Mouse (Mus musculus): ENCODE data around the gene Cnot6. TPM values are rescaled to one million over a fixed set of nuclear protein-coding genes. Genes with fewer than 3 reads are reported as not detected.

The Cnot6 gene
- polyA plus RNA-seq, 1 experiment from 2014 or later: 39.0 TPM

DNA sequence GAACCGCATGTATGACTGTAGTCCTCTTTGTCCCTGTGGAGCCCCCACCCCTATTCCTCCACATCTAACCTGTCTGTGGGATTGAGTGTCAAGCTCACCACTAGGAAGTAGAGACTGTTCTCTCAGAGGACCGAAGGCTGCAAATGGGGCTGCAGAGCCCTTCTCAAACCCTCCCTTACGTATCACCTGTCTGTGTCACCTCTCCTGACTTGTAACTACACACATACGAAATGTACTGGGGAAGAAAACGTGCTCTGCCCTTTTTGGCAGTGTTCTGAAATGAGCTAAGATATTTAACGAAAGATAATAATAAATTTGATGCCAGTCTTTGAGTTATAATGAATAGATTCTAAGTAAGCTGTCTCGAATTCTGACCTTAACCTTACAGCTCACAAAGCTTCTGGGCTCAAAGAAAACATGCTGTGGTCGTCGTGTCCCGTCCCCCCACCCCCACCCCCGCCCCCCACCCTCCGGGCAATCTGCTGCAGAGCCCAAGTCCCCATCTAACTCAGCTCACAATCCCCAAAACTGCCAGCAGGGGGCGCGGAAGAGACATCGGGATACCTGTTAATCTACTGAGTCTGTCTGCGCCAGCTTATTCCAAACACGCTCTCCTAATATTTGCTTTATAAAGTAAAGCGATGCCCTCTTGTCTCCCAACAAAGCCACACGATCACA, 60.0 kb downstream of the Cnot6 start:
- H3K27me3 ChIP-seq (ENCODE audit: control insufficient read depth, insufficient read depth, low read depth, low read length): no peaks in the 10 kb centered on the region
- no peaks in the 10 kb centered on the region for H3K36me3 ChIP-seq (ENCODE audit: control insufficient read depth, insufficient read depth, low read length)
- no peaks in the 10 kb centered on the region for H3K9me3 ChIP-seq (replicated peaks; ENCODE audit: control insufficient read depth, low read length, poor library complexity, severe bottlenecking)
- no peak overlapping the region for H3K4me3 ChIP-seq (ENCODE audit: low read depth, low read length)
- peaks cover 3% of the 10 kb centered on the region for H3K4me1 ChIP-seq (ENCODE audit: control insufficient read depth, insufficient read depth, low read length)
- WGBS: 24% methylated on average over 19 of the region's 19 CpGs
- peak overlapping the region; percentile 41 for H3K4me2 ChIP-seq (ENCODE audit: low read length)
- peak; percentile 59 for ATAC-seq
- H3K27ac ChIP-seq (ENCODE audit: low read length): no peak overlapping the region
- no peak overlapping the region for H3K9ac ChIP-seq (ENCODE audit: low read depth, low read length)

DNA sequence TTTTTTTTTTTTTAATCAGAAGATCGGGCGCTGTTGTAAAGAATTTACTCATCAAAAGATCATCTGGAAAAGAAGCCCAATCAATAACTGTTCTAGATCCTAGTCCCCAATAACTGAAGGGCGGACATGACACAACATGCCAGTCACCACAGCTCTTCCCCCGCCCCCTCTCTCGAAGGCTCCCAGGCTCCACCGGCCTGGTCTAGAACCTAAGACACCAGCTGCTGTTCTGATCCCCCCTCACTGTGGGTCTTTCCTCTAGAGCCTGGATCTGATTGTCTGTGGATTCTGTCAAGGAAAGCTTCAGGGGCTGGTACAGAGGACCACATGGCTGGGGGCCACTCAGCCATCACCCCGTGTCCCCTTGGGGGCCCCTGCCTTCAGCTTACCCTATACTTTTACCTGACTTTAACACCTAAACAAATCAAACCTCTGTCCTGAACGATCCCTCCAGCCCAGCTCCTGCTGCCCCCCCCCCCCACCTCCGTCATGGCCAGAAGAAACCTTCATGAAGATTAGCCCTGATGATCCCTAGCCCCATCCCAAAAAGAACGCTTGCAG, 60.7 kb downstream of the Cnot6 start:
- ATAC-seq: 0 out of 2 replicates have a peak, but pooled peaks have one; percentile 1
- Histone ChIP-seq H3K4me1 (ENCODE audit: control insufficient read depth, insufficient read depth, low read length) (peaks cover 3% of the 10 kb centered on the region), H3K9ac (ENCODE audit: low read depth, low read length) (no peak overlapping the region), H3K36me3 (ENCODE audit: control insufficient read depth, insufficient read depth, low read length) (no peaks in the 10 kb centered on the region), H3K9me3 (replicated peaks; ENCODE audit: control insufficient read depth, low read length, poor library complexity, severe bottlenecking) (no peaks in the 10 kb centered on the region), H3K4me2 (ENCODE audit: low read length) (no peak overlapping the region), H3K4me3 (ENCODE audit: low read depth, low read length) (no peak overlapping the region), H3K27me3 (ENCODE audit: control insufficient read depth, insufficient read depth, low read depth, low read length) (no peaks in the 10 kb centered on the region), H3K27ac (ENCODE audit: low read length) (no peak overlapping the region)
- 85% methylated on average over 10 of the region's 10 CpGs for WGBS

DNA sequence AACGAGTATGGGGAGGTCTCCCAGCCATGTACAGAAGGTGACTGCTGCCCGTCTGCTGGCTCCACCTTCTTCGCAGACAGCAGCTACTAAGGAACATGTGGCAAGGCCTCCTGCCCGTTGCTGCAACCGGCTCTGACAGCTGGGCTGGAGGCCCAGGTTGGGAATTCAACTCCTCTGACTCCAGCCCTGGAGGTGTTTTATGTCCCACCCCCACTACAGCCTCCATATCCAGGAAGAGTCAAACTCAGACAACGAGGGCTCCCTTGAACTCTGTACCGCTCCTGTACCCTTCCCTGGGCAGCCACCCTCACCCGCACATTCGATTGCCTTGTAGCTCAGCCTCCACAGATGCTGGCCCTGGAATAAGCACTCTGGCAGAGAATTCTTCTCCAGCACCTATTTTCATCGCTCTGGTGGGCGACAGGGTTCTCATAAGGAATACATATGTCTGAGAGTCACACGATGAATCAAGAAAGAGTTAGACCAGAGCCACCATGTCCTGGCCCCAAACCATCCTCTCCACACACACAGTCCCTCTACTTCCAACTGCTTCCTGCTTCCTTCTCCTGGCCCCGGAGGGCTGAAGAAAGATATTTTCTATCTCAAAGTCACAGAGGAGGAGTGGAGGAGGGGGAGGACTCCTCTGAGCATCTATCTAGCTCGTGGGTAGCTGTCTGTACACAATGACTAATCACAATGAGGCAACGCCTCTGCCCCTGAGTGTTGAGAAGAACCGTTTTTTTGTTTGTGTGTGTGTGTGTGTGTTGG, 61.3 kb downstream of the Cnot6 start:
- WGBS: 78% methylated on average over 16 of the region's 16 CpGs
- H3K4me3 ChIP-seq (ENCODE audit: low read depth, low read length): no peak overlapping the region
- no peak for ATAC-seq

DNA sequence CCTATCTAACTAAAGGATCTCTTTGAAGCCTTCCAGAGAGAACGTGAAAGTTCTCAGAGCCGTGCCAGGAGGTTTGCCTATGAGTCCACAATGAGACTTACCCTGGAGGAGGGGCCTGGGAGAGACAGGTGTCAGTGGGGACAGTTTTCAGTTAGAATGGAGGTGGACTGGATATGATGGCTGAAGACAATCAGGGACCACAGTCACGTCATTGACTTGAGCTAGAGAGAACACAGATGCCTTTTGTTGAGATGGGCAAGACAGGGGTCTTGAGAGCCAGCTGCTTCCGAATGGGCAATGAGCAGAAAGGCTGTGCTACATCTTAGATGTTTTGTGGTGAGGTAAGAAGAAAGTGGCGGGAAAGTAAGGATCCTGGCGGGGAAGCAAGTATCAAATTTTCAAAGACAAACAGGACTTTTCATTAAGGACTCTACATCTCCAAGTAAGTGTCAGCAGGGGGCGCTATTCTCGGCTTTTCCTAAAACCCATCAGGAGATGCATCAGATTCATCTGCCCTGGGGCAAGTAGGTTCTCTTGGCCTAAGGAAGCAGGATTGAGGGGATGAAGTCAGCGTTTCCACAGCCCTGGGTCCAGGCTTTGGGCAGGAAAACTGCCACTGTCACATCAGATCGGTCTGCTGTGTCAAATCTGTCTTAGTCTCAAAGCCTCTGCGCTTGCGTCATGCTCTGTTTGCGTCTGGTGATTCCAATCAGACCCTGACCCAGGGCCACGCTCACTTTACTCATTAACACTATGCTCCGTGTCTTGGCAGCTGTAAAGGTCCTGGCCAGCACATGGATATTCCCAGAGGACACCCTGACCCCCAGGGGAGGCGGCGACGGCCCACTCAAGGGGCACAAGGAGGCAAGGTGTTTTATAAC, 62.2 kb downstream of the Cnot6 start:
- no peaks in the 10 kb centered on the region for H3K27me3 ChIP-seq (ENCODE audit: control insufficient read depth, insufficient read depth, low read depth, low read length)
- WGBS: 65% methylated on average over 18 of the region's 18 CpGs
- no peak overlapping the region for H3K9ac ChIP-seq (ENCODE audit: low read depth, low read length)
- H3K4me2 ChIP-seq (ENCODE audit: low read length): no peak overlapping the region
- no peak overlapping the region for H3K27ac ChIP-seq (ENCODE audit: low read length)
- no peaks in the 10 kb centered on the region for H3K9me3 ChIP-seq (replicated peaks; ENCODE audit: control insufficient read depth, low read length, poor library complexity, severe bottlenecking)
- H3K4me3 ChIP-seq (ENCODE audit: low read depth, low read length): no peak overlapping the region
- no peaks in the 10 kb centered on the region for H3K36me3 ChIP-seq (ENCODE audit: control insufficient read depth, insufficient read depth, low read length)
- peaks cover 3% of the 10 kb centered on the region for H3K4me1 ChIP-seq (ENCODE audit: control insufficient read depth, insufficient read depth, low read length)
- no peak for ATAC-seq

More for the DNA sequence above, 61.3 kb downstream of the Cnot6 start:
- H3K36me3 ChIP-seq (ENCODE audit: control insufficient read depth, insufficient read depth, low read length): no peaks in the 10 kb centered on the region
- peaks cover 3% of the 10 kb centered on the region for H3K4me1 ChIP-seq (ENCODE audit: control insufficient read depth, insufficient read depth, low read length)
- no peaks in the 10 kb centered on the region for H3K27me3 ChIP-seq (ENCODE audit: control insufficient read depth, insufficient read depth, low read depth, low read length)
- H3K27ac ChIP-seq (ENCODE audit: low read length): no peak overlapping the region
- H3K4me2 ChIP-seq (ENCODE audit: low read length): no peak overlapping the region
- no peak overlapping the region for H3K9ac ChIP-seq (ENCODE audit: low read depth, low read length)
- H3K9me3 ChIP-seq (replicated peaks; ENCODE audit: control insufficient read depth, low read length, poor library complexity, severe bottlenecking): no peaks in the 10 kb centered on the region

DNA sequence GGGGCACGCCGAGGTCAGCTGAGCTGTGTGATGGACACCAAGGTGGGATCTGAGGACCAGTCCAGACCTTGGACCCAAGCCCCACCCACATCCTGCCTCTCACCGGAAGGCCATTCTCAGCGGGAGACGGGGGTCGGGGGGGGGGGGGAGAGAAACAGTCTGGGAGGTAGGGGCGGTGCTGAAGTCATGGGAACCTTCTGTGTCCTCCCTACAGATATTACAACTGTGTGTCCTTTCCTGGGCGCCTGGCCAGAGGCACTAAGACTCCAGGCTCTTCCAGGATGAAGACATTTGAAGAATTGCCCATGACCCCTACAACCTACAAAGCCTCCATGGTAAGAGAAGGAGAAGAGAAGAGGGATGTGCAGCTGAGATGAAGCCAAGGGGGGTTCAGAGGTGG, 66.8 kb downstream of the Cnot6 start:
- WGBS: 77% methylated on average over 8 of the region's 8 CpGs
- no peaks in the 10 kb centered on the region for H3K4me1 ChIP-seq (ENCODE audit: control insufficient read depth, insufficient read depth, low read length)
- ATAC-seq: no peak
- no peak overlapping the region for H3K27ac ChIP-seq (ENCODE audit: low read length)
- no peaks in the 10 kb centered on the region for H3K27me3 ChIP-seq (ENCODE audit: control insufficient read depth, insufficient read depth, low read depth, low read length)
- H3K9ac ChIP-seq (ENCODE audit: low read depth, low read length): no peak overlapping the region
- no peaks in the 10 kb centered on the region for H3K36me3 ChIP-seq (ENCODE audit: control insufficient read depth, insufficient read depth, low read length)
- H3K4me3 ChIP-seq (ENCODE audit: low read depth, low read length): no peak overlapping the region
- H3K4me2 ChIP-seq (ENCODE audit: low read length): no peak overlapping the region
- H3K9me3 ChIP-seq (replicated peaks; ENCODE audit: control insufficient read depth, low read length, poor library complexity, severe bottlenecking): no peaks in the 10 kb centered on the region

DNA sequence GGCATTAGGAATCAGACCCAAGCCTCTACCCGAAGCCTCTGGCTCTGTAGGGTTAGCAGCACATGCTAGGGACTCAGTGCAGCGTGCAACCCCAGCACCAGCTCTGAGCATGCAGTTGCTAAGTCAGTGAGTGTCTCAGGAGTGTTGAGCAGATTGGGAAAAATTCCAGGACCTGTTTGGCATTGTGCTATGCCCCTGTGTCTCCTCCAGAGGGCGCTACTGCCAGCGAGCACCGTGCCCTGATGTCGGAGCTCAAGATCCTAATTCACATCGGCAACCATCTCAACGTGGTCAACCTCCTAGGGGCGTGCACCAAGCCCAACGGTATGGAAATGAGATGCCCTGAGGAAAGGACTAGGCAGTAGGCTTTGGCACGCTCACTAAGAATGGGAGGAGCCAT, 76.1 kb downstream of the Cnot6 start:
- H3K4me3 ChIP-seq (ENCODE audit: low read depth, low read length): no peak overlapping the region
- no peaks in the 10 kb centered on the region; the same call in 1 of the 2 replicates for H3K4me1 ChIP-seq (ENCODE audit: control insufficient read depth, insufficient read depth, low read length)
- no peaks in the 10 kb centered on the region for H3K9me3 ChIP-seq (replicated peaks; ENCODE audit: control insufficient read depth, low read length, poor library complexity, severe bottlenecking)
- ATAC-seq: no peak
- peak overlapping the region; percentile 12 for H3K4me2 ChIP-seq (ENCODE audit: low read length)
- 3% methylated on average over 11 of the region's 11 CpGs for WGBS
- peaks cover 32% of the 10 kb centered on the region for H3K27me3 ChIP-seq (ENCODE audit: control insufficient read depth, insufficient read depth, low read depth, low read length)
- H3K27ac ChIP-seq (ENCODE audit: low read length): no peak overlapping the region
- no peak overlapping the region for H3K9ac ChIP-seq (ENCODE audit: low read depth, low read length)
- no peaks in the 10 kb centered on the region for H3K36me3 ChIP-seq (ENCODE audit: control insufficient read depth, insufficient read depth, low read length)

DNA sequence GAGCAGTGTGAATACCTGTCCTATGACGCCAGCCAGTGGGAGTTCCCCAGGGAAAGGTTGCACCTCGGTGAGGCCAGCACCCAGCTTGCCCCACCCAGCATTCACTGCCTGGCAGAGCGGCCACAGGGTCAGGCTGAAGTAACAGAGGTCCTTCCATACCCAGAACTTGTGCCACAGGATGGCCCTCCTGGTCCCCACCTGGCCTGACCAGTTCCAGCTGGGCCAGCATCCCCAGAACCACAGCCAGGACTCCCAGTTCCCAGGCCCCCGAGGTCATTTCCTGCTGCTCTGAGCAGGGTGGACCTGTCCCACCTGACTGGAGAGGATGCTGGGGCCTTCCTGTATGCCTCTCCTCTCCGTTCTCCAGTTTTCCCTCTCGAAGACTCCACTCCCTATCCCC, 76.9 kb downstream of the Cnot6 start:
- Histone ChIP-seq H3K9ac (ENCODE audit: low read depth, low read length) (no peak overlapping the region), H3K36me3 (ENCODE audit: control insufficient read depth, insufficient read depth, low read length) (no peaks in the 10 kb centered on the region), H3K27me3 (ENCODE audit: control insufficient read depth, insufficient read depth, low read depth, low read length) (peaks cover 32% of the 10 kb centered on the region), H3K4me1 (ENCODE audit: control insufficient read depth, insufficient read depth, low read length) (no peaks in the 10 kb centered on the region; the same call in 1 of the 2 replicates), H3K27ac (ENCODE audit: low read length) (no peak overlapping the region), H3K9me3 (replicated peaks; ENCODE audit: control insufficient read depth, low read length, poor library complexity, severe bottlenecking) (no peaks in the 10 kb centered on the region), H3K4me2 (ENCODE audit: low read length) (no peak overlapping the region), H3K4me3 (ENCODE audit: low read depth, low read length) (no peak overlapping the region)
- 67% methylated on average over 6 of the region's 6 CpGs for WGBS
- ATAC-seq: no peak

DNA sequence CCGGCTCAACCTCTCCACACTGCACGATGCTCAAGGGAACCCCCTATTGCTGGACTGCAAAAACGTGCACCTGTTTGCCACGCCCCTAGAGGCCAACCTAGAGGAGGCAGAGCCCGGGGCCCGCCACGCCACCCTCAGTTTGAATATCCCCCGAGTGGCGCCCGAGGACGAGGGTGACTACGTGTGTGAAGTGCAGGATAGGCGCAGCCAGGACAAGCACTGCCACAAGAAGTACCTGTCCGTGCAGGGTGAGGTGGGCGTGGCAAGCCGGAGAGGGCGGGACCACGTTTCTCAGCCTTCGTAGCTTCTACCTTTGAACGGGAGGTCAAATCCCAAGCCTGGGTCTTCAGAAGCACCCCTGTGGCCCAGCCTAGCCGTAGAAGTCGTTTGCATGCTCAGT, 78.4 kb downstream of the Cnot6 start:
- Histone ChIP-seq H3K4me1 (ENCODE audit: control insufficient read depth, insufficient read depth, low read length) (no peaks in the 10 kb centered on the region; the same call in 1 of the 2 replicates), H3K4me3 (ENCODE audit: low read depth, low read length) (peak overlapping the region; percentile 34), H3K9me3 (replicated peaks; ENCODE audit: control insufficient read depth, low read length, poor library complexity, severe bottlenecking) (no peaks in the 10 kb centered on the region), H3K9ac (ENCODE audit: low read depth, low read length) (peak overlapping the region; percentile 44), H3K27me3 (ENCODE audit: control insufficient read depth, insufficient read depth, low read depth, low read length) (peaks cover 32% of the 10 kb centered on the region), H3K27ac (ENCODE audit: low read length) (no peak overlapping the region), H3K4me2 (ENCODE audit: low read length) (peak overlapping the region; percentile 65), H3K36me3 (ENCODE audit: control insufficient read depth, insufficient read depth, low read length) (no peaks in the 10 kb centered on the region)
- ATAC-seq: peak; percentile 30; the same call in 1 of the 2 replicates
- 3% methylated on average over 22 of the region's 22 CpGs for WGBS
